Mouse (Mus musculus) cerebellum, adult 11 months (tissue): Measurements from ENCODE around the gene Ssbp1.

ENCODE experiments used
- DNase-seq: peaks from one replicate; pipeline ENCODE4 v3.0.0; 2022

The Ssbp1 gene

GRCm38 (mm10) chr6:40470916-40471719, at the start of gene Ssbp1:
Ssbp1 (plus strand) TSS chr6:40471352.
- peak; percentile 87 for DNase-seq

- no peak for DNase-seq
Observed at GRCm38 (mm10) chr6:40423013-40423412, 48.1 kb upstream of the Ssbp1 start.

GRCm38 (mm10) chr6:40423774-40424173, 47.4 kb upstream of the Ssbp1 start:
- DNase-seq, result peak; percentile 55

GRCm38 (mm10) chr6:40427441-40427840, 43.7 kb upstream of the Ssbp1 start:
- DNase-seq, result no peak

- no peak for DNase-seq
Observed at GRCm38 (mm10) chr6:40428696-40429095, 42.5 kb upstream of the Ssbp1 start.

GRCm38 (mm10) chr6:40429521-40429931, 41.6 kb upstream of the Ssbp1 start:
- peak; percentile 68 for DNase-seq

GRCm38 (mm10) chr6:40430251-40430650, 40.9 kb upstream of the Ssbp1 start:
- DNase-seq, result no peak

- peak; percentile 57 for DNase-seq
Observed at GRCm38 (mm10) chr6:40430878-40431277, 40.3 kb upstream of the Ssbp1 start.

GRCm38 (mm10) chr6:40431356-40431755, 39.8 kb upstream of the Ssbp1 start:
- DNase-seq, result peak; percentile 85

- DNase-seq, result no peak
Observed at GRCm38 (mm10) chr6:40431812-40432211, 39.3 kb upstream of the Ssbp1 start.

- DNase-seq, result peak; percentile 83
Observed at GRCm38 (mm10) chr6:40432346-40433275, 38.5 kb upstream of the Ssbp1 start.

- no peak for DNase-seq
Observed at GRCm38 (mm10) chr6:40434697-40435096, 36.5 kb upstream of the Ssbp1 start.

- DNase-seq, result peak; percentile 63
Observed at GRCm38 (mm10) chr6:40435151-40436046, 35.8 kb upstream of the Ssbp1 start.

GRCm38 (mm10) chr6:40436047-40436483, 35.1 kb upstream of the Ssbp1 start, which contains the start of gene E330009J07Rik:
E330009J07Rik (minus strand) TSS chr6:40436135.
- peak; percentile 93 for DNase-seq

GRCm38 (mm10) chr6:40438936-40439335, 32.2 kb upstream of the Ssbp1 start, which contains the start of gene Wee2:
Wee2 (plus strand) TSS chr6:40439088.
- DNase-seq, result no peak

- DNase-seq, result no peak
Observed at GRCm38 (mm10) chr6:40439731-40440130, 31.4 kb upstream of the Ssbp1 start.

- no peak for DNase-seq
Observed at GRCm38 (mm10) chr6:40441276-40441675, 29.9 kb upstream of the Ssbp1 start.

GRCm38 (mm10) chr6:40441755-40442154, 29.4 kb upstream of the Ssbp1 start:
- DNase-seq, result no peak

GRCm38 (mm10) chr6:40443281-40443928, 27.7 kb upstream of the Ssbp1 start:
- no peak for DNase-seq

- no peak for DNase-seq
Observed at GRCm38 (mm10) chr6:40448626-40449025, 22.5 kb upstream of the Ssbp1 start.

- DNase-seq, result no peak
Observed at GRCm38 (mm10) chr6:40454436-40455041, 16.6 kb upstream of the Ssbp1 start.
